Mouse (Mus musculus): ENCODE results near the gene Gtf3c1.

Gene Gtf3c1

GRCm38 (mm10) chr7:125708100-125708499 is 520 bp upstream of the Gtf3c1 start:
- in situ Hi-C loops (cut with MboI, MseI) = no loop called here

GRCm38 (mm10) chr7:125707186-125707585 is 394 bp downstream of the Gtf3c1 start:
- in situ Hi-C loops (cut with MboI, MseI) = no loop called here

GRCm38 (mm10) chr7:125702791-125703190 is 4.8 kb downstream of the Gtf3c1 start:
- in situ Hi-C loops (cut with MboI, MseI) = no loop called here

- in situ Hi-C loops (cut with MboI, MseI) = no loop called here
These were observed 13.5 kb downstream of the Gtf3c1 start for GRCm38 (mm10) chr7:125694056-125694455.

- in situ Hi-C loops (cut with MboI, MseI) = no loop called here
These were observed 17.1 kb downstream of the Gtf3c1 start for GRCm38 (mm10) chr7:125690516-125690915.

GRCm38 (mm10) chr7:125679936-125680335 is 27.6 kb downstream of the Gtf3c1 start:
- in situ Hi-C loops (cut with MboI, MseI) = no loop called here

GRCm38 (mm10) chr7:125678756-125679155 is 28.8 kb downstream of the Gtf3c1 start:
- in situ Hi-C loops (cut with MboI, MseI) = no loop called here

- in situ Hi-C loops (cut with MboI, MseI) = loop anchor here (25.0 kb wide), 1 partner anchor 463 kb away; no protein-coding TSS in a partner anchor
These were observed 32.7 kb downstream of the Gtf3c1 start for GRCm38 (mm10) chr7:125674916-125675315.

GRCm38 (mm10) chr7:125671396-125671795 is 36.2 kb downstream of the Gtf3c1 start:
- in situ Hi-C loops (cut with MboI, MseI) = loop anchor here (25.0 kb wide), 1 partner anchor 459 kb away; no protein-coding TSS in a partner anchor

GRCm38 (mm10) chr7:125670865-125671264 is 36.7 kb downstream of the Gtf3c1 start:
- in situ Hi-C loops (cut with MboI, MseI) = loop anchor here (25.0 kb wide), 1 partner anchor 459 kb away; no protein-coding TSS in a partner anchor

GRCm38 (mm10) chr7:125663654-125664053 is 43.9 kb downstream of the Gtf3c1 start:
- in situ Hi-C loops (cut with MboI, MseI) = loop anchor here (25.0 kb wide), 1 partner anchor 451 kb away; no protein-coding TSS in a partner anchor

- in situ Hi-C loops (cut with MboI, MseI) = loop anchor here (10.0 to 25.0 kb wide), 2 partner anchors 307 to 445 kb away; no protein-coding TSS in a partner anchor
These were observed 50.1 kb downstream of the Gtf3c1 start for GRCm38 (mm10) chr7:125657511-125657910.

- in situ Hi-C loops (cut with MboI, MseI) = loop anchor here (5.0 kb wide), 1 partner anchor 182 kb away; no protein-coding TSS in a partner anchor
These were observed 58.6 kb downstream of the Gtf3c1 start for GRCm38 (mm10) chr7:125649013-125649412.

- in situ Hi-C loops (cut with MboI, MseI) = loop anchor here (5.0 kb wide), 1 partner anchor 178 kb away; no protein-coding TSS in a partner anchor
These were observed 62.2 kb downstream of the Gtf3c1 start for GRCm38 (mm10) chr7:125645413-125645812.

GRCm38 (mm10) chr7:125643880-125644279 is 63.7 kb downstream of the Gtf3c1 start:
- in situ Hi-C loops (cut with MboI, MseI) = no loop called here

- in situ Hi-C loops (cut with MboI, MseI) = no loop called here
These were observed 68.7 kb downstream of the Gtf3c1 start for GRCm38 (mm10) chr7:125638870-125639386.

- in situ Hi-C loops (cut with MboI, MseI) = no loop called here
These were observed 69.2 kb downstream of the Gtf3c1 start for GRCm38 (mm10) chr7:125638376-125638775.

GRCm38 (mm10) chr7:125637220-125638140 is 70.1 kb downstream of the Gtf3c1 start:
- in situ Hi-C loops (cut with MboI, MseI) = no loop called here

- in situ Hi-C loops (cut with MboI, MseI) = no loop called here
These were observed 76.6 kb downstream of the Gtf3c1 start for GRCm38 (mm10) chr7:125630989-125631388.

GRCm38 (mm10) chr7:125630317-125630716 is 77.3 kb downstream of the Gtf3c1 start:
- in situ Hi-C loops (cut with MboI, MseI) = no loop called here

GRCm38 (mm10) chr7:125625829-125626228 is 81.8 kb downstream of the Gtf3c1 start:
- in situ Hi-C loops (cut with MboI, MseI) = loop anchor here (10.0 kb wide), 2 partner anchors 61 to 151 kb away; no protein-coding TSS in a partner anchor

GRCm38 (mm10) chr7:125625219-125625618 is 82.4 kb downstream of the Gtf3c1 start:
- in situ Hi-C loops (cut with MboI, MseI) = loop anchor here (10.0 kb wide), 2 partner anchors 60 to 150 kb away; no protein-coding TSS in a partner anchor
